Mouse (Mus musculus) heart, postnatal 0 days (tissue): ENCODE measurements around the gene Tex33.

Experiments
- CTCF ChIP-seq: IDR thresholded peaks from 2 replicates; pipeline ENCODE4 v1.5.1; 2016; ENCODE audit warnings: antibody characterized with exemption, control low read depth, low read depth
- EP300 ChIP-seq: IDR thresholded peaks from 2 replicates; pipeline ENCODE4 v1.6.1; 2016; ENCODE audit warnings: antibody characterized with exemption, low read depth

GRCm38 (mm10) chr15:78339627-78340423 lies 55.9 kb downstream of the Tex33 start:
- peak; percentile 95 for TF ChIP-seq CTCF
- TF ChIP-seq EP300 = 0 out of 2 replicates have a peak, but pooled peaks have one; percentile 41
